Mouse (Mus musculus): ENCODE results near the gene Gm49388. TPM values are rescaled to one million over a fixed set of nuclear protein-coding genes. Genes with fewer than 3 reads are reported as not detected.
A peak's percentile ranks its signal among the peaks of the same experiment; 100 is the strongest.

Gene Gm49388
- 4.5 TPM for polyA plus RNA-seq (2021)

- no peaks in the 10 kb centered on the region for H3K27me3 ChIP-seq
- ChIA-PET POLR2A (interaction anchor here (1.7 kb wide), 1 partner anchor 9 kb away, joined by 4 read pairs; the partner anchor contains the start of gene Setd1a), CTCF (interaction anchor here (1.5 kb wide), 1 partner anchor 12 kb away, joined by 4 read pairs; no protein-coding TSS in a partner anchor)
- in situ Hi-C loops (cut with MboI; ENCODE audit: low pct_unique_long_range_greater_than_20kb) = no loop called here
- ATAC-seq (no peak), DNase-seq (ENCODE audit: low read depth, low spot score) (no peak)
- no peak for TF ChIP-seq CTCF (IDR thresholded peaks at IDR 0.05)
Observed at GRCm38 (mm10) chr7:127785308-127785707, at the start of gene Gm49388. Gene Gm49388 (plus strand): TSS chr7:127785608.

GRCm38 (mm10) chr7:127744366-127745045, 40.9 kb upstream of the Gm49388 start, which contains the start of gene Fbxl19:
Gene Fbxl19 (plus strand): TSS chr7:127744543.
- CTCF ChIA-PET = interaction anchor here (0.8 to 2.9 kb wide), 7 partner anchors 15 to 128 kb away, joined by 3 to 33 read pairs (median 4); no protein-coding TSS in a partner anchor
- POLR2A ChIA-PET = interaction anchor here (0.7 kb wide), 2 partner anchors 13 to 33 kb away, joined by 4 to 5 read pairs; no protein-coding TSS in a partner anchor
- no peak for TF ChIP-seq CTCF (IDR thresholded peaks at IDR 0.05)
- no peak for DNase-seq (ENCODE audit: low read depth, low spot score)
- in situ Hi-C loops (cut with MboI; ENCODE audit: low pct_unique_long_range_greater_than_20kb) = loop anchor here (5.0 kb wide), 1 partner anchor 82 kb away; no protein-coding TSS in a partner anchor
- H3K27me3 ChIP-seq = no peaks in the 10 kb centered on the region
- no peak for ATAC-seq

- DNase-seq (ENCODE audit: low read depth, low spot score) (peak; percentile 95), ATAC-seq (peak; percentile 73)
- in situ Hi-C loops (cut with MboI; ENCODE audit: low pct_unique_long_range_greater_than_20kb) = no loop called here
- no peaks in the 10 kb centered on the region for H3K27me3 ChIP-seq
- ChIA-PET CTCF (interaction anchor here (1.7 to 2.9 kb wide), 3 partner anchors 23 to 71 kb away, joined by 4 to 33 read pairs (median 5); no protein-coding TSS in a partner anchor), POLR2A (interaction anchor here (0.6 to 1.2 kb wide), 2 partner anchors 29 to 70 kb away, joined by 3 to 4 read pairs; no protein-coding TSS in a partner anchor)
- TF ChIP-seq CTCF (IDR thresholded peaks at IDR 0.05) = no peak
Observed at GRCm38 (mm10) chr7:127745251-127745651, 40.2 kb upstream of the Gm49388 start.

GRCm38 (mm10) chr7:127745652-127746493, 39.5 kb upstream of the Gm49388 start:
- peak; percentile 99 for DNase-seq (ENCODE audit: low read depth, low spot score)
- in situ Hi-C loops (cut with MboI; ENCODE audit: low pct_unique_long_range_greater_than_20kb) = no loop called here
- peak; percentile 73 for ATAC-seq
- TF ChIP-seq CTCF (IDR thresholded peaks at IDR 0.05) = no peak
- ChIA-PET CTCF (interaction anchor here (1.7 to 2.9 kb wide), 3 partner anchors 24 to 72 kb away, joined by 4 to 33 read pairs (median 5); no protein-coding TSS in a partner anchor), POLR2A (interaction anchor here (0.6 to 1.2 kb wide), 2 partner anchors 28 to 71 kb away, joined by 3 to 4 read pairs; no protein-coding TSS in a partner anchor)
- H3K27me3 ChIP-seq = no peaks in the 10 kb centered on the region

GRCm38 (mm10) chr7:127746494-127747491, 38.6 kb upstream of the Gm49388 start:
- H3K27me3 ChIP-seq = no peaks in the 10 kb centered on the region
- no peak for DNase-seq (ENCODE audit: low read depth, low spot score)
- ChIA-PET POLR2A (interaction anchor here (1.2 kb wide), 1 partner anchor 27 kb away, joined by 4 read pairs; no protein-coding TSS in a partner anchor), CTCF (interaction anchor here (2.1 kb wide), 1 partner anchor 68 kb away, joined by 5 read pairs; no protein-coding TSS in a partner anchor)
- TF ChIP-seq CTCF (IDR thresholded peaks at IDR 0.05) = no peak
- in situ Hi-C loops (cut with MboI; ENCODE audit: low pct_unique_long_range_greater_than_20kb) = no loop called here
- ATAC-seq = no peak

GRCm38 (mm10) chr7:127747559-127748234, 37.7 kb upstream of the Gm49388 start:
- no peaks in the 10 kb centered on the region for H3K27me3 ChIP-seq
- TF ChIP-seq CTCF (IDR thresholded peaks at IDR 0.05) = no peak
- no peak for DNase-seq (ENCODE audit: low read depth, low spot score)
- in situ Hi-C loops (cut with MboI; ENCODE audit: low pct_unique_long_range_greater_than_20kb) = no loop called here
- ATAC-seq = no peak
- ChIA-PET CTCF (interaction anchor here (2.1 kb wide), 1 partner anchor 69 kb away, joined by 5 read pairs; no protein-coding TSS in a partner anchor), POLR2A (no interaction called here)

- ChIA-PET POLR2A (no interaction called here), CTCF (no interaction called here)
- in situ Hi-C loops (cut with MboI; ENCODE audit: low pct_unique_long_range_greater_than_20kb) = no loop called here
- DNase-seq (ENCODE audit: low read depth, low spot score) = no peak
- ATAC-seq = no peak
- H3K27me3 ChIP-seq = no peaks in the 10 kb centered on the region
- no peak for TF ChIP-seq CTCF (IDR thresholded peaks at IDR 0.05)
Observed at GRCm38 (mm10) chr7:127748235-127748560, 37.2 kb upstream of the Gm49388 start.

- CTCF ChIA-PET = no interaction called here
- DNase-seq (ENCODE audit: low read depth, low spot score) (no peak), ATAC-seq (no peak)
- no peaks in the 10 kb centered on the region for H3K27me3 ChIP-seq
- no peak for TF ChIP-seq CTCF (IDR thresholded peaks at IDR 0.05)
- in situ Hi-C loops (cut with MboI; ENCODE audit: low pct_unique_long_range_greater_than_20kb) = no loop called here
- POLR2A ChIA-PET = interaction anchor here (1.0 kb wide), 1 partner anchor 18 kb away, joined by 3 read pairs; no protein-coding TSS in a partner anchor
Observed at GRCm38 (mm10) chr7:127750131-127751127, 35.0 kb upstream of the Gm49388 start.

All from Patski (cell line).